Comparison of ENCODE assay signal across 9 mouse cellular contexts in the genomic region with DNA sequence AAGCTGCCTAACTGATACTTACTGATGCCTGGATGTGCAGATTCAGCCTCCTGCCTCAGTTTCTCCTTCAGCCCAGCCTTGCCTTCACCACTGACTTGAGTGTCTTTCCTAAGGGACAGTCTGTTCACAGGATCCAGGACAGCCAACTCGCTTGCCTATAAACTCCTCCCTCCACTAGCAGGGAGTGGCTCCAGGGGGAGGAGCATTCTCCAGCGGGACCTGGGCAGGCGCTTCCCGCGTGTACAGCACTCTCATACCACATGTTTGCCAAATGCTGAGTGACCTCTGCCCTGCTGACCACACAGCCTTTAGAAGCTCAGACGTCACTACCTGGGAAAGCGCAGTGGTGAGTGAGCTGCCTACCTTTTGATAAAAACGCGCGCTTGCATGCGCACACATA. TPM values are rescaled to one million over a fixed set of nuclear protein-coding genes. Genes with fewer than 3 reads are reported as not detected.
DNase-seq lines count a peak whose midpoint lies in the region; ATAC-seq and TF ChIP-seq lines count a peak whose summit lies in the region.
"Had no signal": no experiment of that assay in that cellular context is flagged by ENCODE, and none has a peak within 500 bp of the region (broad histone marks: within the 10 kb centered on the region; RNA-seq: fewer than 3 reads in every experiment).

No protein-coding gene starts in this region.

- H3K36me3 ChIP-seq in heart, embryonic 11.5 days (ENCODE audit: control insufficient read depth, insufficient read depth, low read length): no peaks in the 10 kb centered on the region
- H3K36me3 ChIP-seq in liver, embryonic 16.5 days (ENCODE audit: control insufficient read depth, insufficient read depth): no peaks in the 10 kb centered on the region
- H3K36me3 ChIP-seq in thymus, adult 2 months (ENCODE audit: control insufficient read depth, insufficient read depth, low read length): no peaks in the 10 kb centered on the region

- H3K4me2 ChIP-seq in heart, embryonic 11.5 days: peak overlapping the region; percentile 48
- H3K4me2 ChIP-seq in liver, embryonic 16.5 days (ENCODE audit: low read depth, low read length): peak overlapping the region; percentile 43

- 16% methylated on average over 11 of the region's 11 CpGs for WGBS in heart, embryonic 11.5 days (ENCODE audit: insufficient replicate concordance)
- WGBS in liver, embryonic 16.5 days (ENCODE audit: insufficient replicate concordance): 16% methylated on average over 11 of the region's 11 CpGs
- WGBS in thymus, adult 2 months: 69% methylated on average over 11 of the region's 11 CpGs

- peak; percentile 67; the same call in 1 of the 2 replicates for ATAC-seq in heart, embryonic 11.5 days (replicated peaks; ENCODE audit: insufficient number of reproducible peaks, low FRiP score, low TSS enrichment)
- ATAC-seq in liver, embryonic 16.5 days (ENCODE audit: low read depth): peak; percentile 93

- no peak for DNase-seq in heart, postnatal 36 days
- peak; percentile 73 for DNase-seq in embryo, embryonic 10 days (ENCODE audit: low spot score)
- peak; percentile 88 for DNase-seq in kidney, adult 11 months
- no peak for DNase-seq in layer of hippocampus, adult 18-20 months (ENCODE audit: low spot score in 2 of 2)
- DNase-seq in thymus, adult 2 months: no peak
- DNase-seq in B cell, adult 2 months: no peak

- intact Hi-C loops in heart, postnatal 36 days (cut with DNase I): loop anchor here (2.0 kb wide), 1 partner anchor 26 kb away; no protein-coding TSS in a partner anchor

- TF ChIP-seq CTCF in thymus, adult 2 months (IDR thresholded peaks at IDR 0.05; ENCODE audit: borderline replicate concordance, control insufficient read depth, extremely low read depth, insufficient read depth, low read length, poor library complexity): no peak

- no peak overlapping the region for H3K27ac ChIP-seq in heart, embryonic 11.5 days (ENCODE audit: low read depth, low read length)
- H3K27ac ChIP-seq in liver, embryonic 16.5 days (ENCODE audit: low read length): peak overlapping the region; percentile 87
- no peak overlapping the region for H3K27ac ChIP-seq in thymus, adult 2 months (ENCODE audit: control insufficient read depth, insufficient read depth, low read length)
- H3K27ac ChIP-seq: heart, adult 2 months had no signal

- H3K9ac ChIP-seq in heart, embryonic 11.5 days (ENCODE audit: low read depth, low read length): no peak overlapping the region
- H3K9ac ChIP-seq in liver, embryonic 16.5 days (ENCODE audit: low read depth, low read length): peak overlapping the region; percentile 18

- no peaks in the 10 kb centered on the region for H3K27me3 ChIP-seq in heart, embryonic 11.5 days (ENCODE audit: control insufficient read depth, insufficient read depth, low read length)
- no peaks in the 10 kb centered on the region for H3K27me3 ChIP-seq in liver, embryonic 16.5 days (ENCODE audit: control insufficient read depth, insufficient read depth, low read depth, low read length)
- H3K27me3 ChIP-seq in thymus, adult 2 months (ENCODE audit: control insufficient read depth, insufficient read depth, low read length): no peaks in the 10 kb centered on the region

- no peaks in the 10 kb centered on the region for H3K9me3 ChIP-seq in heart, embryonic 11.5 days (replicated peaks; ENCODE audit: control insufficient read depth, low read length)
- no peaks in the 10 kb centered on the region for H3K9me3 ChIP-seq in liver, embryonic 16.5 days (replicated peaks; ENCODE audit: control insufficient read depth, low read length)

- H3K4me1 ChIP-seq in heart, embryonic 11.5 days (ENCODE audit: control insufficient read depth, insufficient read depth, low read length): no peaks in the 10 kb centered on the region; the same call in 1 of the 2 replicates
- H3K4me1 ChIP-seq in liver, embryonic 16.5 days (ENCODE audit: control insufficient read depth, low read depth, low read length): peaks cover 7% of the 10 kb centered on the region
- no peaks in the 10 kb centered on the region for H3K4me1 ChIP-seq in thymus, adult 2 months (replicated peaks; ENCODE audit: control insufficient read depth, insufficient read depth, low read length)

- no peak overlapping the region for H3K4me3 ChIP-seq in heart, embryonic 11.5 days (ENCODE audit: low read depth, low read length)
- peak overlapping the region; percentile 27; the same call in 1 of the 2 replicates for H3K4me3 ChIP-seq in liver, embryonic 16.5 days (ENCODE audit: low read depth, low read length)
- H3K4me3 ChIP-seq in thymus, adult 2 months (ENCODE audit: control insufficient read depth, insufficient read depth, low read length): no peak overlapping the region
- H3K4me3 ChIP-seq: heart, adult 2 months had no signal

- no peak for TF ChIP-seq POLR2A in thymus, adult 2 months (IDR thresholded peaks at IDR 0.05; ENCODE audit: control insufficient read depth, extremely low read depth, insufficient read depth, low read length, poor library complexity)

RNA-seq across cellular contexts. Expression of a gene that starts 15.9 kb away (rescaled TPM):
- polyA plus RNA-seq in heart, embryonic 11.5 days (2014; fragmentation: Nextera tagmentation; extraction: Ambion mirVana): 2,057 and 2,150 TPM in 2 replicates
- total RNA-seq in heart, postnatal 36 days (2021): 100 to 1,000 TPM; 106 to 108 TPM
- polyA plus RNA-seq in liver, embryonic 16.5 days (2015; fragmentation: Nextera tagmentation; extraction: Ambion mirVana): 616 and 624 TPM in 2 replicates
- total RNA-seq in layer of hippocampus, adult 18-20 months (2021): 100 to 1,000 TPM; 421 to 451 TPM
- polyA plus RNA-seq in thymus, adult 2 months (2012; rRNA removed): 296 and 344 TPM in 2 replicates

RNA-seq across cellular contexts. Expression of a gene that starts 19.5 kb away (rescaled TPM):
- polyA plus RNA-seq in heart, embryonic 11.5 days (2014; fragmentation: Nextera tagmentation; extraction: Ambion mirVana): 0.32 TPM in 1 of 2 replicates, not detected in the other
- not detected for total RNA-seq in heart, postnatal 36 days (2021)
- polyA plus RNA-seq in liver, embryonic 16.5 days (2015; fragmentation: Nextera tagmentation; extraction: Ambion mirVana): not detected in 2 replicates
- not detected for total RNA-seq in layer of hippocampus, adult 18-20 months (2021)
- 0.31 and 0.40 TPM in 2 replicates for polyA plus RNA-seq in thymus, adult 2 months (2012; rRNA removed)
- total RNA-seq: heart, adult 2 months had no signal
- polyA plus RNA-seq: heart, adult 2 months had no signal

Comparison
In these comparisons a context has a peak if more than half of its experiments do, and no peak if none do; other contexts are left out.
1. DNase-seq: peak in embryo, embryonic 10 days (single experiment) and kidney, adult 11 months (single experiment); none in heart, postnatal 36 days (0 of 2), layer of hippocampus, adult 18-20 months (0 of 2), thymus, adult 2 months (single experiment) and B cell, adult 2 months (0 of 2).